Mouse (Mus musculus) megakaryocyte, embryonic 14.5 days (primary cell): ENCODE results near the gene Cnbp.

Experiments
- FLI1 ChIP-seq: IDR thresholded peaks from 2 replicates; pipeline ENCODE4 v1.6.1; 2012; ENCODE audit warnings: low read length, inconsistent platforms, mixed read lengths
- GATA1 ChIP-seq: IDR thresholded peaks from 3 replicates; pipeline ENCODE4 v1.6.1; 2012; ENCODE audit warnings: mixed read lengths, low read length, inconsistent platforms, borderline replicate concordance

DNA sequence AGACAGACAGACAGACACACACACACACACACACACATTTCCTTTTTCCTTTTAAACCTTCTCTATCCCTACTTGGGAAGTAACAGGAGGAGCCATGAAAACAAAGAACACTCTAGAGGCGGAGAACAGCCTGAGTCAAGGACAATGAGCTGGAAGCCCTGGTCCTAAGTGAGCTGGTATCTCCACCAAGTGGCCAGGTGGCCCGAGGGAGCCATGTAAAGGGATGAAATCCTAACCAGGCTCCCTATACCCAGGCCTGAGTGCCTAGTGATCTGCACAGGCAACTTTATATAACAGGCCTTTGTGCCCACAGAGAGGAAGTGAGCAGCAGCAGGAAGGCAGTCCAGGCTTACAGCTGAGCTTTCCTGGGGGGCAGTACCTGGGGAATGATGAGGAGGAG is 44.0 kb downstream of the Cnbp start:
- no peak for TF ChIP-seq GATA1
- no peak for TF ChIP-seq FLI1
